Mouse (Mus musculus) ES-Bruce4 (cell line): ENCODE measurements around the gene Ppp1r37. TPM values are rescaled to one million over a fixed set of nuclear protein-coding genes. Genes with fewer than 3 reads are reported as not detected.

Source experiments
- H3K27ac ChIP-seq: 2 replicates; pipeline ENCODE4 v1.5.1; 2012; ENCODE audit warnings: low read length, inconsistent platforms; ENCODE audit not compliant: insufficient read depth
- H3K27me3 ChIP-seq: 2 replicates; pipeline ENCODE4 v1.6.1; 2012; ENCODE audit warnings: mild to moderate bottlenecking, low read length, inconsistent platforms; ENCODE audit not compliant: control insufficient read depth, poor library complexity, insufficient read depth, severe bottlenecking
- H3K36me3 ChIP-seq: 2 replicates; pipeline ENCODE4 v1.6.1; 2012; ENCODE audit warnings: inconsistent platforms, mild to moderate bottlenecking, low read length, moderate library complexity; ENCODE audit not compliant: control insufficient read depth, poor library complexity, insufficient read depth, severe bottlenecking
- H3K4me1 ChIP-seq: one replicate; pipeline ENCODE4 v1.8.1; 2011; ENCODE audit warnings: low read length; ENCODE audit not compliant: control insufficient read depth, insufficient read depth
- H3K4me3 ChIP-seq: 2 replicates; pipeline ENCODE4 v1.5.1; 2011; ENCODE audit warnings: low read depth, mild to moderate bottlenecking, low read length
- H3K9ac ChIP-seq: 2 replicates; pipeline ENCODE4 v1.6.1; 2012; ENCODE audit warnings: low read depth, mild to moderate bottlenecking, inconsistent platforms; ENCODE audit not compliant: poor library complexity, severe bottlenecking
- H3K9me3 ChIP-seq: replicated peaks from 2 replicates; pipeline ENCODE4 v1.6.1; 2012; ENCODE audit warnings: mild to moderate bottlenecking, low read length, inconsistent platforms; ENCODE audit not compliant: control insufficient read depth, poor library complexity, insufficient read depth, severe bottlenecking
- CTCF ChIP-seq: IDR thresholded peaks from one replicate; pipeline ENCODE4 v1.8.1; 2011; ENCODE audit warnings: low read depth, low read length
- EP300 ChIP-seq: IDR thresholded peaks from 2 replicates; pipeline ENCODE4 v1.6.1; 2011; ENCODE audit warnings: low read depth, low read length; ENCODE audit not compliant: insufficient read depth
- POLR2A ChIP-seq: IDR thresholded peaks from one replicate; pipeline ENCODE4 v1.8.1; 2011; ENCODE audit warnings: low read length; ENCODE audit not compliant: insufficient read depth
- polyA plus RNA-seq: library from polyadenylated mRNA; stranded (reverse); fragments of >200 nt; gene quantifications from 2 replicates; pipeline ENCODE4 v1.2.4, GENCODE M21; 2011; ENCODE audit warnings: low read depth; ENCODE audit not compliant: missing spikeins, insufficient read depth, insufficient read length

Ppp1r37 gene
- polyA plus RNA-seq, 1 experiment, result 16.1 TPM

DNA sequence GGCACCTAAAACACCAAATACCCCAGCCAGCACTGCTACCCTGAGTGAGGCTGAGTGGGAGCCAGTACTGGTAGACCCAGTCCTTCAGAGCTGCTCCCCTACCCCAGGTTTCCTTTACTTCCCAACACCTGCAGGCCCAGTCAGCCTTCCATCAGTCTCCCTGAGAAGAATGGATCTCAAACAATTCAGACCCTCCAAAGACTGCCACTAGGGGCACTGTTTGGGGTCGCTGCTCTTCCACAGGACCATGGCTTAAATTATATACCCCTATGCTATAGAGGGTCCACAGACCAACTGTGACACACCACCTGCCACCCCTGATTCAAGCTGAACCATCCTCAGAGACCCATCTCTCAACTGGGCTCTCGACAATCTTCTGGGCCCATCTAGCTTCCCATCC, 3.9 kb downstream of the Ppp1r37 start:
- H3K9me3 ChIP-seq, result no peaks in the 10 kb centered on the region
- no peak overlapping the region for H3K4me3 ChIP-seq
- H3K36me3 ChIP-seq, result 0 out of 2 replicates have a peak, but pooled peaks cover 4% of the 10 kb centered on the region
- no peaks in the 10 kb centered on the region for H3K27me3 ChIP-seq
- H3K4me1 ChIP-seq, result peaks cover 4% of the 10 kb centered on the region
- TF ChIP-seq CTCF, result peak; percentile 55
- TF ChIP-seq EP300, result no peak
- no peak overlapping the region for H3K9ac ChIP-seq
- H3K27ac ChIP-seq, result no peak overlapping the region

DNA sequence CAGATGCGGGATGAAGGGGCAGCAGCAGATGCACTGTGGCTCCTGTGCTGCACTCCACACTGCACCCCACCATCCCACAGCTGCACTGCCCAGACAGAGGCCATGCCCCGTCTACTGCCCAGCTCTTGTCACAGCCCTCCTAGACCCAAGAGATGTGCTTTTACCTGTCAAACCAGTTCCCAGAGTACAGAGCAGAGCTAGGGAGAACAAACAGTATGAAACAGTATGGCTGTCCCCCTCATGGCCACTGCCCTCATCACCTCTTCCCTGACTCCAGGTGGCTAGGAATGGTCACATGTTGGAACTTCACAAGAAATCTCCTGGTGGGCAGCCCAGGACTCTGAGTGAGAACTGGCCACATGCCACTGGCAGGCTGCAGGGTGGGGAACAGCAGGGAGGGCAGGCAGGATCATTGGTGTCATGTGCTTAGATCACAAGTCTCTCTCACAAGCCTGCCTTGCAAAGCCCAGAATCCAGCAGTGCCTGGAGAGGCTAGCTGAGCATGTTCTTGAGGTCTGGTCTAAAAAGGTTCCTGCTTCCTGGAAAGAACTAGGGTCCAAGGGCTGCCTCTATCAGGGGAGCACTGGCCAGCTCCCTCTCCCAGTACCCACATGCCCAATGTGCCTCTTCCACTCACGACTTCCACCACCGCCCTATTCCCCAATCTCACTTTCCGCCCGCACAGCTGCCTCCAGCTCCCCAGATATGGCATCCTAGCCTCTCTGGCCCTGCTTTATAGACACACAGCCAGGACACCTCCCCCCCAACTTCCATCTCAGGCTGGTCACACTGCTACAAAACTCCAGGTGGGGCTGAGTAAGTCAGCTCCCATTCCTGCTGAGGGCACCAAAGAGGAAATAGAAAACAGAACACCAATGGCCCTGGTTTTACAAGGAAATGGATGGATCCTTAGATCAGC, 4.6 kb downstream of the Ppp1r37 start:
- Histone ChIP-seq H3K9me3 (no peaks in the 10 kb centered on the region), H3K4me3 (no peak overlapping the region), H3K27me3 (no peaks in the 10 kb centered on the region), H3K36me3 (0 out of 2 replicates have a peak, but pooled peaks cover 4% of the 10 kb centered on the region), H3K27ac (no peak overlapping the region), H3K9ac (no peak overlapping the region), H3K4me1 (peaks cover 4% of the 10 kb centered on the region)
- TF ChIP-seq CTCF (no peak), EP300 (no peak), POLR2A (no peak)

DNA sequence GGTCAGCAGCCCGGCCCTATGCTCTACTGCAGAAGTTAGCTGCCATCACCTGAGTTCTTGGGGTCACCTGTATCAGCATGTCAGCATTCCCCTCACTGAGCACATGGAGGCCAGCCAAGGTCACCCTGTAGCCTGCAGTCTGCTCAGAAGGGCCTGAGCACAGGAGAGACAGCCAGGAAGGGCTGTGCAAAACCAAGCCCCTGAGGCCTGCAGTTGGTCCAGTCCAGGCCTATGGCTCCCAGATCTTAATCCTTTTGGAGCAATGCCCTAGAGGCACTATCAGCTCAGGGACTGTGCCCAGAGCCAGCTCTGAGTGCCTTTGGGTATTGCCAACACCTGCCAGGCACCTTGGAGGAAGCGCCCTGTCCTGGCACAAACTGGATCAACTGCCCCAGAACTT, 5.8 kb downstream of the Ppp1r37 start:
- H3K9me3 ChIP-seq, result no peaks in the 10 kb centered on the region
- TF ChIP-seq POLR2A (no peak), EP300 (no peak), CTCF (no peak)
- peaks cover 4% of the 10 kb centered on the region for H3K4me1 ChIP-seq
- no peaks in the 10 kb centered on the region for H3K27me3 ChIP-seq
- H3K4me3 ChIP-seq, result no peak overlapping the region
- 0 out of 2 replicates have a peak, but pooled peaks cover 4% of the 10 kb centered on the region for H3K36me3 ChIP-seq
- H3K27ac ChIP-seq, result no peak overlapping the region
- no peak overlapping the region for H3K9ac ChIP-seq

DNA sequence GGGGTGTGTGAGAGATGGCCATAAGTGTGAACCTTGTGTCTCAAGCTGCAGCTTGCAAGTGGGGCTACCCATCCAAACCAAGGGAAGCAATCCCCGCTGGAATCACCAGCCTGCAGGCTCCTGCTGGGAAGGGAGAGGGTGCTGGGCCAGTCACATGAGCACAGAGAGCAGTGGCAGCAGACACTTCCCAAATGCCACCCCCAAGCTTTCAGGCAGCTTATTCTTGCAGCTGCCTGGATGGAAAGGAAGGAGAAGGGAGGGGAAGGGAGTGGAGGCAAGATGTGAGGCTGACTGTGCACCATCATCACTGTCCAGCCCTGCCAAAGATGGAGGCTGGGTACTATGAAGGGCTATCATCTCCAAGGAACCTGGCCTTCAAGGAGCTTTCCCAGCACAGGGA, 8.7 kb downstream of the Ppp1r37 start:
- no peak overlapping the region for H3K27ac ChIP-seq
- no peak for TF ChIP-seq EP300
- TF ChIP-seq CTCF, result no peak
- TF ChIP-seq POLR2A, result no peak
- no peaks in the 10 kb centered on the region for H3K27me3 ChIP-seq
- H3K36me3 ChIP-seq, result 0 out of 2 replicates have a peak, but pooled peaks cover 5% of the 10 kb centered on the region
- H3K4me1 ChIP-seq, result no peaks in the 10 kb centered on the region
- H3K4me3 ChIP-seq, result no peak overlapping the region
- H3K9me3 ChIP-seq, result no peaks in the 10 kb centered on the region
- no peak overlapping the region for H3K9ac ChIP-seq

DNA sequence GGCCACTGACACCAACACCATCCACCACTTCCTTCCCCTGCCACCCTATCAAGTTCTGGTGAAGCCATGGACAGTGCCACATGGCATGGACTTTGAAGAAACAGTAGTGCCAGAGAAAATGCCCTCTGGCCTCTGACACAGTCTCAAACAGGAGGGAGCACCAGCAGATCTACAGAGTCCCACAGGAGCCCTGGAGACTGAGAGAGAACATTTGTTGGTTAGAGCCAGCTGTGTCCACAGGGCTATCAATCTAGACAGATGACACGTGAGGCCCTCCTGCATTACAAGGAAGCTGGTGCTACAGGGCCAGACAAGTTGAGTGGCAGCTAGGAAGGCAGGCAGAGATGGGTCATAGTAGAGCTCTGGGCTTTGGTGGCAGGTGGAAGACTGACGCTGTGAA, 10.4 kb downstream of the Ppp1r37 start:
- no peaks in the 10 kb centered on the region for H3K9me3 ChIP-seq
- TF ChIP-seq EP300 (no peak), POLR2A (no peak), CTCF (no peak)
- H3K9ac ChIP-seq, result no peak overlapping the region
- H3K27me3 ChIP-seq, result no peaks in the 10 kb centered on the region
- H3K27ac ChIP-seq, result no peak overlapping the region
- no peak overlapping the region for H3K4me3 ChIP-seq
- 0 out of 2 replicates have a peak, but pooled peaks cover 5% of the 10 kb centered on the region for H3K36me3 ChIP-seq
- no peaks in the 10 kb centered on the region for H3K4me1 ChIP-seq

DNA sequence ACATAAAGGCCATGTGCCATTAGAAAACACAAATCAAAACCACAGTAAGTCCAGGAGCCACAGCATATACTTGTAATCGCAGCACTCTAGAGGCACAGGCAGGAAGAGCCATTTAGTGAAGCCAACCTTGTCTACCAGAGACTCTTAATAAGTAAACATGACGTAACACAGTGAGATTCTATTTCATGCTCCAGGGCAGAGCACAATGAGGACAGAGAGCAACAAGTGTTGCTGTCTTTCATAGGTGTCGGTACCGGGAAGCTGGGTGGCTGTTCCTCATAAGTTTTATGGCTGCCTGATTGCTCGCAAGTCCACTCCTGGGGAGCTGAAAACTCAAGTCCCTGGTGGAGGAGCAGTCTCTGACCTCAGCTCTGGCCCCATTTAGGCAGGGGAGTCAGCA, 11.2 kb downstream of the Ppp1r37 start:
- H3K36me3 ChIP-seq, result 0 out of 2 replicates have a peak, but pooled peaks cover 5% of the 10 kb centered on the region
- TF ChIP-seq POLR2A (no peak), CTCF (no peak), EP300 (no peak)
- H3K9ac ChIP-seq, result no peak overlapping the region

More for the DNA sequence above, 11.2 kb downstream of the Ppp1r37 start:
- H3K9me3 ChIP-seq, result no peaks in the 10 kb centered on the region
- H3K4me1 ChIP-seq, result no peaks in the 10 kb centered on the region
- no peak overlapping the region for H3K4me3 ChIP-seq
- no peaks in the 10 kb centered on the region for H3K27me3 ChIP-seq
- no peak overlapping the region for H3K27ac ChIP-seq
